Mouse (Mus musculus): ENCODE measurements around the gene Obox5. TPM values are rescaled to one million over a fixed set of nuclear protein-coding genes. Genes with fewer than 3 reads are reported as not detected.
"Not testable (repeated sequence)": the region's sequence is repeated elsewhere in the genome, so short reads cannot be mapped to it uniquely, and the experiment has no call there.

Obox5 gene
- total RNA-seq (2021) = not detected
- long read RNA-seq, experiment 1 = 0 reads
- long read RNA-seq, experiment 2 = 0 reads

GRCm38 (mm10) chr7:15749831-15750230 is at the start of gene Obox5:
Gene Obox5, plus strand, starts transcription at chr7:15750131.
- not testable (repeated sequence) for H3K4me3 ChIP-seq; H3K27ac ChIP-seq; DNase-seq (ENCODE audit: low spot score in 2 of 2)

GRCm38 (mm10) chr7:15749296-15749695 is 635 bp upstream of the Obox5 start:
- H3K27ac ChIP-seq; H3K4me3 ChIP-seq; DNase-seq (ENCODE audit: low spot score in 2 of 2): not testable (repeated sequence)

Other genes starting within 250 kb of the Obox5 start
- gene Obox3, start 110.2 kb upstream of the Obox5 start, total RNA-seq (2021) = not detected
- gene Obox6, start 89.5 kb downstream of the Obox5 start, total RNA-seq (2021) = not detected
- gene Crx, start 129.8 kb downstream of the Obox5 start, total RNA-seq (2021) = not detected
- gene Crxos, start 132.5 kb downstream of the Obox5 start, total RNA-seq (2021) = not detected
- gene Selenow, start 172.3 kb downstream of the Obox5 start, total RNA-seq (2021) = 1,000 to 10,000 TPM; 1,462 to 1,494 TPM
- gene Nop53, start 195.9 kb downstream of the Obox5 start, total RNA-seq (2021) = 100 to 1,000 TPM; 115 to 121 TPM
- gene Ehd2, start 217.4 kb downstream of the Obox5 start, total RNA-seq (2021) = 1 to 10 TPM; 6.7 to 7.3 TPM